Mouse (Mus musculus) thymus, adult 2 months (tissue): ENCODE measurements at regions not wholly inside any gene's neighbourhood (a gene's known extent, or its start where the extent isn't known, plus 50 kb on each side); places are given as distances from the start of the nearest gene placed in this dataset.

Source experiments
- DNase-seq: peaks from one replicate; pipeline ENCODE4 v3.0.0; 2021
- H3K27ac ChIP-seq: fragments of 200-500 bp; 2 replicates; pipeline ENCODE4 v1.5.1; 2012; ENCODE audit warnings: low read length, control low read depth; ENCODE audit not compliant: control insufficient read depth, insufficient read depth
- H3K27me3 ChIP-seq: fragments of 200-500 bp; 2 replicates; pipeline ENCODE4 v1.6.1; 2012; ENCODE audit warnings: mild to moderate bottlenecking, low read length, moderate library complexity, mixed read lengths; ENCODE audit not compliant: control insufficient read depth, insufficient read depth
- H3K36me3 ChIP-seq: fragments of 200-500 bp; 2 replicates; pipeline ENCODE4 v1.6.1; 2012; ENCODE audit warnings: mild to moderate bottlenecking, low read length, moderate library complexity; ENCODE audit not compliant: control insufficient read depth, insufficient read depth
- H3K4me1 ChIP-seq: fragments of 200-500 bp; replicated peaks from 2 replicates; pipeline ENCODE4 v1.6.1; 2012; ENCODE audit warnings: low read length; ENCODE audit not compliant: control insufficient read depth, insufficient read depth
- H3K4me3 ChIP-seq: fragments of 200-500 bp; 2 replicates; pipeline ENCODE4 v1.5.1; 2012; ENCODE audit warnings: mild to moderate bottlenecking, low read length, control low read depth, moderate library complexity; ENCODE audit not compliant: control insufficient read depth, insufficient read depth
- CTCF ChIP-seq: fragments of 200-500 bp; IDR thresholded peaks from 2 replicates; pipeline ENCODE4 v1.5.1; 2012; ENCODE audit warnings: mild to moderate bottlenecking, control low read depth, low read length, moderate library complexity, borderline replicate concordance; ENCODE audit not compliant: control insufficient read depth, poor library complexity, insufficient read depth; ENCODE audit errors: extremely low read depth
- POLR2A ChIP-seq: fragments of 200-500 bp; IDR thresholded peaks from 2 replicates; pipeline ENCODE4 v1.6.1; 2012; ENCODE audit warnings: mild to moderate bottlenecking, low read length, control low read depth, moderate library complexity; ENCODE audit not compliant: control insufficient read depth, poor library complexity, insufficient read depth; ENCODE audit errors: extremely low read depth
- WGBS: fragments of 180-500 bp; shearing (Covaris S2); methylation state at CpG from one replicate; pipeline ENCODE4 v1.1.7; 2018; 5-methylcytosine and 5-hydroxymethylcytosine counted together

DNA sequence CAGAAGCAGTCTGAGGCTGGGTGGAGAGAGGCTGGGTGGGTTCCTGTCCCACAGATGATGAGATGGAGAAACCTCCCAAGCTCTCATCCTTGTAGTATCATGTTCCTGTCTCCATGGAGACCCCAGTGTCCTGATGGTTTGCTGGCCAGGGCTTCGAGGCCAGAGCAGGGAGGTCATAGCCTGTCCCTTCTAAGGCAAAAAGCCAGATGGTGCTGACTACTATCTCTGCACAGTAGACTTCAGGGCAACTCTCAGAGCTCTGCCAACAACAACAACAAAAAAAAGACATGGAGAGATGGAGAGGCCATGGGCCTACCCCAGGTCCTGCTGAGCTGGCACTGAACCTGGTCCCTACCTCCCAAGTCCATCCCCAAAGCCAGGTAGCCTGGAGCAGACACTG is 69.0 kb downstream of the Zfp36l2 start:
- DNase-seq, result no peak
- 14% methylated on average over 1 of the region's 1 CpGs for WGBS
- Histone ChIP-seq H3K27me3 (no peaks in the 10 kb centered on the region), H3K4me3 (no peak overlapping the region), H3K4me1 (peaks cover 77% of the 10 kb centered on the region), H3K36me3 (no peaks in the 10 kb centered on the region), H3K27ac (peak overlapping the region; percentile 69)
- no peak for TF ChIP-seq CTCF
- TF ChIP-seq POLR2A, result no peak

DNA sequence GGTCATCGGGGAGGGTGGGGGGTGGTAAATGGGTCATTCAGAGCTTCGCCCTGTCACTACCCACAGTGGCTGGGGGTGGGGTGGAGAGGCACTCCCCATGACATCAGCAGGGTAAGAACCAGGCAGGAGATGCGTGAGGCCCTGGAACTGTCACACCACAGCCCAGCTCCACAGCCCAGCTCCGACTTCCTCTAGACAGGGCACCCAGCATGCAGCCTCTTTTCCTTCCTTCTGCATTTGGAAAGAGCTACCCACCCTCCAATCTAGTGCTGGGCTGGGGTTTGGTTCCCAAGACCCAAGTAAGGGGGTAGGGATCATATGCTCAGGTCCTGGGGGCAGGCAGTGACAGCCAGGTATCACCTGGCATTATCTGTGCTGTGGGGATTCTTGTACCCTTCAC is 69.5 kb downstream of the Zfp36l2 start:
- no peak for TF ChIP-seq CTCF
- H3K4me1 ChIP-seq, result peaks cover 79% of the 10 kb centered on the region
- no peak overlapping the region for H3K4me3 ChIP-seq
- H3K27ac ChIP-seq, result peak overlapping the region; percentile 69
- DNase-seq, result peak; percentile 58
- no peaks in the 10 kb centered on the region for H3K27me3 ChIP-seq
- WGBS, result 14% methylated on average over 4 of the region's 4 CpGs
- no peaks in the 10 kb centered on the region for H3K36me3 ChIP-seq

DNA sequence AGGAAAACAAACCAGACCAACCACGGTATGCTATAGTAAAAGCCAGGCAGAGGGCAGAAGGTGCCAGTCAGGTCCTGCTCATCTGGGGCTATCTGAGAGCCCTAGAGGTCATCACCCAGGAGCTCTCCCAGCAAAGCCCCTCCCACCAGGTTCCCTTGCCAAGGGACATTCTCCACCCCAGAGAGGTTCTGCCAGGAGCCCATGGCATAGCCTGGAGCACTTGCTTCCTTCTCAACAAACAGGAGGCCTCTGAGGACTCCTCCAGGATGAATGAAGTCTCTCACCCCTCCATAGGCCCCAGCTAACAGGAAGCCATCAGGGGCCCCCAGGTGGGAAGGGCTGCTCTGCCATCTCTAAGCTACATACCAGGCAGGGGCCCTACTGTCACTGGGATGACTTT is 70.0 kb downstream of the Zfp36l2 start:
- H3K4me3 ChIP-seq, result no peak overlapping the region
- H3K36me3 ChIP-seq, result no peaks in the 10 kb centered on the region
- TF ChIP-seq POLR2A (no peak), CTCF (no peak)
- peak; percentile 55 for DNase-seq
- WGBS, result 23% methylated on average over 1 of the region's 1 CpGs
- peak overlapping the region; percentile 69 for H3K27ac ChIP-seq
- H3K4me1 ChIP-seq, result peaks cover 74% of the 10 kb centered on the region
- no peaks in the 10 kb centered on the region for H3K27me3 ChIP-seq

DNA sequence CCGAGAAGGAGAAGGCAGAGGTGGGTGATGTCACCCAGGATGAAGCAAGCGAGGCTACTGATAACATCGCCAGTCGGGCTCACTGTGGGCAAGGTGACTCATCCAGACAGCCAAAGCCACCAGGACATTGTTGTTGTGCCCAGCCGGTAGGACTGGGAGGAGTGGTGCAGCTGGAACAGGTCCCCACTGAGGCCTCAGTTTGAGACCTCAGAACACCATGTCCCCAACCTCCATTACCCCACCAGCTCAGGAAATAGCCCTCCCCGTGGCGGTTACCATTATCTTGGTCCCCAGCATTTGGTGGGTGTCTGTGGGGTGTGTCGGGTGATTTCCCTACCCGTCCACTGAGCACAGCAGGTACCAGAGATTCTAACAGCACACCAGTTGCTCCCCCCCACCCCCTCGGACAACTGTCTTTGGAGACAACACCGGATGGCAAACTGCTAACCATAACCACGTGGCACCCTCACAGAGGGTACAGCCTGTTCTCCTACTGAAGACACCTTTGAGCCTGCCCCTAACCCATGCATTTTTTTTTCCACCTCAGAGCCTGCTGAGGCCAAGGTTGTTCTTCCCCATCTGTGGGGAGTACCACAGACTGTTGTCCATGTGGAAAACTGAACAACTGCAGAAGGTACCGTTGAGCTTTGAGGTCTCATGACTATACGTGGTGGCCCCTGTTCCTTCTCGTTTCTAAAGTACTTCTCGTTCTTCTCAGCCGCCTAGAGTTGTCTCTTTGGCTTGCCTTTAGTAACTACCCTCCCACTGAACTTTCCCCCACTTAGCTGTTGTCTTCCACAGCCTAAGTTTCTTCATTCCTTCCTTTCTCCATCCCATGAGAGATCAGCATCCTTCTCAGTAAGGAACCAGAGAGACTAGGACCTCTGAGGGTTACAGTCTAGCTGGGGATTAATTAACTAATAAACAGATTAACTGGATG is 71.1 kb downstream of the Zfp36l2 start:
- Histone ChIP-seq H3K27me3 (no peaks in the 10 kb centered on the region), H3K36me3 (no peaks in the 10 kb centered on the region), H3K27ac (peak overlapping the region; percentile 69), H3K4me1 (peaks cover 82% of the 10 kb centered on the region), H3K4me3 (no peak overlapping the region)
- DNase-seq, result peak; percentile 76
- TF ChIP-seq POLR2A (no peak; the same call in 1 of the 2 replicates), CTCF (no peak)
- 9% methylated on average over 17 of the region's 17 CpGs for WGBS

DNA sequence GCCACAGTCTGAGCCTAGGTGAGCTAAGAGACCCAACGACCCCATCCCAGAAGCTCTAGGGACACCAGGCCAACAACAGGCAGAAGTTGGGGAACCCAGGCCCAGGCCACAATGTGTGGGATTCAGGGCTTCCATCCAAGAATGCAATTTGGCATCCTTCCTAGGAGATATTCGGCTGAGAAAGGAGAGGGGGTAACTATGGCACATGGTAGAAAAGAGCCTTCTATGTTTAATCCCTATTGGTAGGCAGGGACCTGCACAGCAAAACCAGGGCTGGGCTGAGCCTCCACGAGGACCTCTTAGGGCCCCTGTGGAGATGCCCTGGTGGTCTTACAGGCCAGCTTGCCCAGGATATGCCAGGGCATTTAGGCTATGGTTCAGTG is 71.8 kb downstream of the Zfp36l2 start:
- TF ChIP-seq CTCF (no peak), POLR2A (no peak)
- no peak for DNase-seq
- Histone ChIP-seq H3K36me3 (no peaks in the 10 kb centered on the region), H3K4me1 (peaks cover 81% of the 10 kb centered on the region), H3K4me3 (no peak overlapping the region), H3K27me3 (no peaks in the 10 kb centered on the region), H3K27ac (peak overlapping the region; percentile 69)
- 16% methylated on average over 3 of the region's 3 CpGs for WGBS

DNA sequence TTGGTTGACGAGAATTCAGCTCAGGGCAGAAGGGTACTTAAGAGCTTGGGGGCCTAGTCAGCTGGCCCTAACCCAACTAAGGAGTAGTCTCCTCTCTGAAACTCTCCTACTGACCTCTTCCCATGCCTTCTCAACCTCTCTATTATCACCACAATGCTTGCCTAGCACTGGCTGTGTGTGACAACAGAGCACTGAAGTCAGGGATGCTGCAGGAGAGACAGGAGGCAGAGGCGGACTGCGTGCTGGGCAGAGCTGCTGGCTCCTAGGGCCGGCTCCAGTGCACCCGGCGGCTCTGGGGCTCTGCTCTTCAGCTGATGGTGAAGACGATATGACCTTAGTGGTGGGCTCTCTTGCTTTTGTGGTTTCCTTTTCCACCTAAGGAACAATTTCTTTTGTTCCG is 72.6 kb downstream of the Zfp36l2 start:
- no peak for DNase-seq
- peak overlapping the region; percentile 56; the same call in 1 of the 2 replicates for H3K27ac ChIP-seq
- H3K4me1 ChIP-seq, result peaks cover 78% of the 10 kb centered on the region
- H3K27me3 ChIP-seq, result no peaks in the 10 kb centered on the region
- no peak for TF ChIP-seq POLR2A
- TF ChIP-seq CTCF, result no peak
- H3K4me3 ChIP-seq, result no peak overlapping the region
- WGBS, result 22% methylated on average over 8 of the region's 8 CpGs
- no peaks in the 10 kb centered on the region for H3K36me3 ChIP-seq
